Mouse (Mus musculus) neural tube, embryonic 15.5 days (tissue): ENCODE measurements around the gene Palld. TPM values are rescaled to one million over a fixed set of nuclear protein-coding genes. Genes with fewer than 3 reads are reported as not detected.

Experiments used
- ATAC-seq: fragments of 200-750 bp; cut with Nextera tagmentation; 2 replicates; pipeline ENCODE4 v1.8.0; 2017; ENCODE audit warnings: mild to moderate bottlenecking, moderate TSS enrichment, moderate library complexity; ENCODE audit not compliant: low FRiP score
- H3K27ac ChIP-seq: fragments of 300-500 bp; sonication (generic); replicated peaks from 2 replicates; pipeline ENCODE4 v1.5.1; 2015; ENCODE audit warnings: mild to moderate bottlenecking, inconsistent platforms
- H3K27me3 ChIP-seq: fragments of 300-500 bp; sonication (generic); replicated peaks from 2 replicates; pipeline ENCODE4 v1.6.1; 2015; ENCODE audit warnings: inconsistent platforms
- H3K36me3 ChIP-seq: fragments of 300-500 bp; sonication (generic); 2 replicates; pipeline ENCODE4 v1.6.1; 2015; ENCODE audit warnings: inconsistent platforms
- H3K4me1 ChIP-seq: fragments of 300-500 bp; sonication (generic); 2 replicates; pipeline ENCODE4 v1.6.1; 2015; ENCODE audit warnings: inconsistent platforms
- H3K4me2 ChIP-seq: fragments of 300-500 bp; sonication (generic); 2 replicates; pipeline ENCODE4 v1.6.1; 2015; ENCODE audit warnings: inconsistent platforms, mild to moderate bottlenecking, moderate library complexity
- H3K4me3 ChIP-seq: fragments of 300-500 bp; sonication (generic); replicated peaks from 2 replicates; pipeline ENCODE4 v1.5.1; 2015; ENCODE audit warnings: mild to moderate bottlenecking, inconsistent platforms
- H3K9ac ChIP-seq: fragments of 300-500 bp; sonication (generic); replicated peaks from 2 replicates; pipeline ENCODE4 v1.6.1; 2015; ENCODE audit warnings: mild to moderate bottlenecking, inconsistent platforms
- H3K9me3 ChIP-seq: fragments of 300-500 bp; sonication (generic); replicated peaks from 2 replicates; pipeline ENCODE4 v1.6.1; 2016; ENCODE audit warnings: inconsistent platforms
- WGBS: fragments of 180-500 bp; shearing (Covaris S2); methylation state at CpG from one replicate; pipeline ENCODE4 v1.1.7; 2015; ENCODE audit warnings: mixed read lengths; 5-methylcytosine and 5-hydroxymethylcytosine counted together
- polyA plus RNA-seq: library from polyadenylated mRNA; unstranded; fragments of >200 nt; fragmentation: Nextera tagmentation; extraction: Ambion mirVana; gene quantifications from 2 replicates; pipeline ENCODE4 v1.2.1, GENCODE M21; 2015

Palld gene
- 16.0 and 33.0 TPM in 2 replicates for polyA plus RNA-seq

GRCm38 (mm10) chr8:61902521-61902920 lies at the start of gene Palld:
Palld (minus strand) TSS chr8:61902690.
- Histone ChIP-seq H3K27ac (no peak within 1 kb of the TSS), H3K9me3 (no peaks in the 10 kb centered on the region), H3K27me3 (no peaks in the 10 kb centered on the region), H3K4me3 (no peak within 1 kb of the TSS), H3K4me2 (no peak within 1 kb of the TSS), H3K9ac (no peak within 1 kb of the TSS), H3K4me1 (no peaks in the 10 kb centered on the region), H3K36me3 (no peaks in the 10 kb centered on the region)
- WGBS = 89% methylated on average over 5 of the region's 5 CpGs
- ATAC-seq = no peak

- H3K4me3 ChIP-seq = no peak overlapping the region
- no peaks in the 10 kb centered on the region for H3K36me3 ChIP-seq
- no peaks in the 10 kb centered on the region for H3K9me3 ChIP-seq
- H3K27me3 ChIP-seq = no peaks in the 10 kb centered on the region
- H3K4me2 ChIP-seq = no peak overlapping the region
- H3K4me1 ChIP-seq = no peaks in the 10 kb centered on the region
- 82% methylated on average over 2 of the region's 2 CpGs for WGBS
- no peak for ATAC-seq
- H3K9ac ChIP-seq = no peak overlapping the region
- H3K27ac ChIP-seq = no peak overlapping the region
These were observed 35.1 kb upstream of the Palld start for GRCm38 (mm10) chr8:61937576-61937975.

GRCm38 (mm10) chr8:61933243-61933642 lies 30.8 kb upstream of the Palld start:
- Histone ChIP-seq H3K4me2 (no peak overlapping the region), H3K4me1 (peaks cover 1% of the 10 kb centered on the region), H3K27ac (no peak overlapping the region), H3K27me3 (no peaks in the 10 kb centered on the region), H3K4me3 (no peak overlapping the region), H3K36me3 (no peaks in the 10 kb centered on the region), H3K9me3 (no peaks in the 10 kb centered on the region), H3K9ac (no peak overlapping the region)
- WGBS = 42% methylated on average over 2 of the region's 2 CpGs
- no peak for ATAC-seq

GRCm38 (mm10) chr8:61927777-61928494 lies 25.4 kb upstream of the Palld start, which contains the start of gene Ddx60:
Ddx60 (plus strand) TSS chr8:61928087.
- peak; percentile 70; the same call in 1 of the 2 replicates for ATAC-seq
- Histone ChIP-seq H3K36me3 (no peaks in the 10 kb centered on the region), H3K9me3 (no peaks in the 10 kb centered on the region), H3K4me3 (peak within 1 kb of the TSS; percentile 47), H3K27ac (no peak within 1 kb of the TSS), H3K9ac (peak within 1 kb of the TSS; percentile 45), H3K27me3 (no peaks in the 10 kb centered on the region), H3K4me2 (peak within 1 kb of the TSS; percentile 89), H3K4me1 (peaks cover 7% of the 10 kb centered on the region)
- 12% methylated on average over 22 of the region's 22 CpGs for WGBS

GRCm38 (mm10) chr8:61924518-61924917 lies 22.0 kb upstream of the Palld start:
- Histone ChIP-seq H3K27me3 (no peaks in the 10 kb centered on the region), H3K4me3 (no peak overlapping the region), H3K36me3 (no peaks in the 10 kb centered on the region), H3K27ac (no peak overlapping the region), H3K4me2 (no peak overlapping the region), H3K4me1 (peaks cover 7% of the 10 kb centered on the region), H3K9me3 (no peaks in the 10 kb centered on the region), H3K9ac (no peak overlapping the region)
- ATAC-seq = no peak
- WGBS = 90% methylated on average over 1 of the region's 1 CpGs

GRCm38 (mm10) chr8:61921454-61922054 lies 19.1 kb upstream of the Palld start:
- WGBS = 80% methylated on average over 10 of the region's 10 CpGs
- no peak overlapping the region for H3K27ac ChIP-seq
- no peak overlapping the region for H3K4me3 ChIP-seq
- H3K9me3 ChIP-seq = no peaks in the 10 kb centered on the region
- no peaks in the 10 kb centered on the region for H3K4me1 ChIP-seq
- H3K4me2 ChIP-seq = no peak overlapping the region
- no peaks in the 10 kb centered on the region for H3K36me3 ChIP-seq
- ATAC-seq = no peak
- no peaks in the 10 kb centered on the region for H3K27me3 ChIP-seq
- H3K9ac ChIP-seq = no peak overlapping the region

- Histone ChIP-seq H3K4me1 (no peaks in the 10 kb centered on the region), H3K9ac (no peak overlapping the region), H3K4me3 (no peak overlapping the region), H3K27ac (no peak overlapping the region), H3K4me2 (no peak overlapping the region), H3K36me3 (no peaks in the 10 kb centered on the region), H3K27me3 (no peaks in the 10 kb centered on the region), H3K9me3 (no peaks in the 10 kb centered on the region)
- ATAC-seq = no peak
- 80% methylated on average over 7 of the region's 7 CpGs for WGBS
These were observed 17.9 kb upstream of the Palld start for GRCm38 (mm10) chr8:61920389-61920788.

GRCm38 (mm10) chr8:61919145-61919788 lies 16.8 kb upstream of the Palld start:
- Histone ChIP-seq H3K36me3 (no peaks in the 10 kb centered on the region), H3K4me3 (no peak overlapping the region), H3K9me3 (no peaks in the 10 kb centered on the region), H3K27ac (no peak overlapping the region), H3K4me2 (no peak overlapping the region), H3K4me1 (no peaks in the 10 kb centered on the region), H3K9ac (no peak overlapping the region), H3K27me3 (no peaks in the 10 kb centered on the region)
- ATAC-seq = no peak
- 93% methylated on average over 2 of the region's 2 CpGs for WGBS

- ATAC-seq = no peak
- H3K27ac ChIP-seq = no peak overlapping the region
- no peaks in the 10 kb centered on the region for H3K4me1 ChIP-seq
- no peaks in the 10 kb centered on the region for H3K9me3 ChIP-seq
- no peak overlapping the region for H3K9ac ChIP-seq
- WGBS = 83% methylated on average over 4 of the region's 4 CpGs
- no peaks in the 10 kb centered on the region for H3K27me3 ChIP-seq
- H3K4me2 ChIP-seq = no peak overlapping the region
- H3K36me3 ChIP-seq = no peaks in the 10 kb centered on the region
- no peak overlapping the region for H3K4me3 ChIP-seq
These were observed 14.8 kb upstream of the Palld start for GRCm38 (mm10) chr8:61917287-61917686.

- Histone ChIP-seq H3K36me3 (no peaks in the 10 kb centered on the region), H3K27ac (no peak overlapping the region), H3K4me2 (no peak overlapping the region), H3K27me3 (no peaks in the 10 kb centered on the region), H3K4me3 (no peak overlapping the region), H3K4me1 (no peaks in the 10 kb centered on the region), H3K9ac (no peak overlapping the region), H3K9me3 (no peaks in the 10 kb centered on the region)
- WGBS = 84% methylated on average over 9 of the region's 9 CpGs
- no peak for ATAC-seq
These were observed 11.5 kb upstream of the Palld start for GRCm38 (mm10) chr8:61913957-61914356.

- Histone ChIP-seq H3K4me1 (no peaks in the 10 kb centered on the region), H3K27ac (no peak overlapping the region), H3K9me3 (no peaks in the 10 kb centered on the region), H3K4me2 (no peak overlapping the region), H3K4me3 (no peak overlapping the region), H3K27me3 (no peaks in the 10 kb centered on the region), H3K36me3 (no peaks in the 10 kb centered on the region), H3K9ac (no peak overlapping the region)
- WGBS = 94% methylated on average over 5 of the region's 5 CpGs
- ATAC-seq = no peak
These were observed 10.3 kb upstream of the Palld start for GRCm38 (mm10) chr8:61912817-61913216.

- 95% methylated on average over 3 of the region's 3 CpGs for WGBS
- no peak overlapping the region for H3K4me3 ChIP-seq
These were observed 6.8 kb upstream of the Palld start for GRCm38 (mm10) chr8:61909313-61909712.

More at GRCm38 (mm10) chr8:61909313-61909712, 6.8 kb upstream of the Palld start:
- ATAC-seq = no peak
- Histone ChIP-seq H3K27me3 (no peaks in the 10 kb centered on the region), H3K4me1 (no peaks in the 10 kb centered on the region), H3K9ac (no peak overlapping the region), H3K9me3 (no peaks in the 10 kb centered on the region), H3K4me2 (no peak overlapping the region), H3K36me3 (no peaks in the 10 kb centered on the region), H3K27ac (no peak overlapping the region)
